In the genomic region with DNA sequence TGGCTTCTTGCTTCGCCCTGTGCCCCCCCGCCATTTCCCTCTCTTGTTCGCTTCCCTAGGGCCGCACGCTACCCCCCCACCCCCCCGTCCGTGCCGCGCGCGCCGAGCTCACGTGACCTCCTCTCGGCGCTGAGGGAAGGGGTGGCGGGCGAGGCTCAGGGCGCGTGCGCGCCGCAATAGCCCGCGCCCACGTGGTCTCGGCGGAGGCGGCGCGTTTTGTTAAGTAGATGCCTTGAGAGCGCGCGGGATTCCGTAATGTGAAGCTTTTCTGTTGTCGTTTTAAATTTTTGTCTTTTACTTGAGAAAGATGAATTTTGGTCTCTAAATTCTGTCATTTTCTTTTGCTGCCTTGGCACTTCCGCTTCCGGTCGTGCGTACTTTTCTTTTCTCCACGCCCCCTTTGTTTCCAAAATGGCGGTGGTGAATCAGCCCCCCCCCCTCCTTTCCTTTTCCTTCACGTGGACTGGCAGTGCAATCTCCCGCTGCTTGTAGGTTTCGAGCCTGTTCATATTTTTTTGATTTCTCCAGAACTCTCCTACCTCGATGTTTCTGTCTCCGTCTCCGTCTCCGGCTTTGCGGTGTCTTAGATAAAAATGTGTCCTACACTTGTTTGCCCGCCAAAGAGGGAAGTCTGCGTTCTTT, we compare ENCODE assay signal across 8 mouse cellular contexts. TPM values are rescaled to one million over a fixed set of nuclear protein-coding genes. Genes with fewer than 3 reads are reported as not detected.
DNase-seq lines count a peak whose midpoint lies in the region; ATAC-seq and TF ChIP-seq lines count a peak whose summit lies in the region.

No protein-coding gene starts in this region.

- no peak for DNase-seq in cerebellum, adult 2 months
- no peak for DNase-seq in cerebellum, adult 18-20 months
- peak; percentile 94 for DNase-seq in 416B (ENCODE audit: low read depth)
- peak; percentile 61 for DNase-seq in brain, embryonic 18.5 days (ENCODE audit: low read depth, low spot score)
- peak; percentile 77 to 81 for DNase-seq in kidney, postnatal 36 days
- DNase-seq in midbrain, embryonic 10.5 days (ENCODE audit: low spot score): peak; percentile 85
- DNase-seq in thymus, postnatal 14 days: peak; percentile 77

- peaks cover 17% of the 10 kb centered on the region for H3K4me1 ChIP-seq in cerebellum, adult 2 months (ENCODE audit: control insufficient read depth, insufficient read depth, low read length)
- peaks cover 15% of the 10 kb centered on the region; the same call in 1 of the 2 replicates for H3K4me1 ChIP-seq in heart, embryonic 11.5 days (ENCODE audit: control insufficient read depth, insufficient read depth, low read length)
- H3K4me1 ChIP-seq in midbrain, embryonic 10.5 days: peaks cover 42% of the 10 kb centered on the region

- peak; percentile 65 for ATAC-seq in heart, embryonic 11.5 days (replicated peaks; ENCODE audit: insufficient number of reproducible peaks, low FRiP score, low TSS enrichment)

- no peak for TF ChIP-seq POLR2A in cerebellum, adult 2 months (IDR thresholded peaks at IDR 0.05; ENCODE audit: borderline replicate concordance, insufficient read depth, low read length)

- peak overlapping the region; percentile 90 for H3K4me3 ChIP-seq in cerebellum, adult 2 months (replicated peaks; ENCODE audit: insufficient read depth, low read depth, low read length)
- peak overlapping the region; percentile 78 for H3K4me3 ChIP-seq in heart, embryonic 11.5 days (ENCODE audit: low read depth, low read length)
- H3K4me3 ChIP-seq in midbrain, embryonic 10.5 days: peak overlapping the region; percentile 74

- H3K36me3 ChIP-seq in heart, embryonic 11.5 days (ENCODE audit: control insufficient read depth, insufficient read depth, low read length): peaks cover 5% of the 10 kb centered on the region; the same call in 1 of the 2 replicates
- H3K36me3 ChIP-seq in midbrain, embryonic 10.5 days: peaks cover 30% of the 10 kb centered on the region

- under 1% methylated on average over 51 of the region's 51 CpGs for WGBS in cerebellum, adult 2 months
- WGBS in heart, embryonic 11.5 days (ENCODE audit: insufficient replicate concordance): under 1% methylated on average over 51 of the region's 51 CpGs
- WGBS in midbrain, embryonic 10.5 days: under 1% methylated on average over 51 of the region's 51 CpGs

- H3K9ac ChIP-seq in heart, embryonic 11.5 days (ENCODE audit: low read depth, low read length): peak overlapping the region; percentile 95

- H3K9me3 ChIP-seq in heart, embryonic 11.5 days (replicated peaks; ENCODE audit: control insufficient read depth, low read length): no peaks in the 10 kb centered on the region
- no peaks in the 10 kb centered on the region for H3K9me3 ChIP-seq in midbrain, embryonic 10.5 days (replicated peaks)

- no peaks in the 10 kb centered on the region for H3K27me3 ChIP-seq in cerebellum, adult 2 months (ENCODE audit: control insufficient read depth, insufficient read depth, low read length)
- peaks cover 14% of the 10 kb centered on the region for H3K27me3 ChIP-seq in heart, embryonic 11.5 days (ENCODE audit: control insufficient read depth, insufficient read depth, low read length)
- H3K27me3 ChIP-seq in midbrain, embryonic 10.5 days (ENCODE audit: low read depth, poor library complexity, severe bottlenecking): peaks cover 22% of the 10 kb centered on the region

- peak overlapping the region; percentile 87 for H3K4me2 ChIP-seq in heart, embryonic 11.5 days

- peak overlapping the region; percentile 82 for H3K27ac ChIP-seq in cerebellum, adult 2 months (ENCODE audit: insufficient read depth, low read length)
- H3K27ac ChIP-seq in heart, embryonic 11.5 days (ENCODE audit: low read depth, low read length): peak overlapping the region; percentile 99
- H3K27ac ChIP-seq in midbrain, embryonic 10.5 days (replicated peaks): peak overlapping the region; percentile 97

- TF ChIP-seq CTCF in cerebellum, adult 2 months (IDR thresholded peaks at IDR 0.05; ENCODE audit: borderline replicate concordance, insufficient read depth, low read depth, low read length): no peak

RNA-seq across cellular contexts. Expression of gene U2af2, which starts 0.5 kb away (rescaled TPM):
- 196 and 211 TPM in 2 replicates for polyA plus RNA-seq in cerebellum, adult 2 months (2012; rRNA removed)
- 84.0 and 85.5 TPM in 2 replicates for polyA plus RNA-seq in heart, embryonic 11.5 days (2014; fragmentation: Nextera tagmentation; extraction: Ambion mirVana)
- 176 and 180 TPM in 2 replicates for polyA plus RNA-seq in midbrain, embryonic 10.5 days (2016; fragmentation: Nextera tagmentation; extraction: Ambion mirVana)

RNA-seq across cellular contexts. Expression of gene Zfp580, which starts 11.1 kb away (rescaled TPM):
- polyA plus RNA-seq in cerebellum, adult 2 months (2012; rRNA removed): 29.7 and 34.3 TPM in 2 replicates
- polyA plus RNA-seq in heart, embryonic 11.5 days (2014; fragmentation: Nextera tagmentation; extraction: Ambion mirVana): 14.7 and 17.8 TPM in 2 replicates
- polyA plus RNA-seq in midbrain, embryonic 10.5 days (2016; fragmentation: Nextera tagmentation; extraction: Ambion mirVana): 41.2 and 51.2 TPM in 2 replicates

RNA-seq across cellular contexts. Expression of gene Epn1, which starts 17.6 kb away (rescaled TPM):
- 246 and 251 TPM in 2 replicates for polyA plus RNA-seq in cerebellum, adult 2 months (2012; rRNA removed)
- polyA plus RNA-seq in heart, embryonic 11.5 days (2014; fragmentation: Nextera tagmentation; extraction: Ambion mirVana): 47.0 and 48.1 TPM in 2 replicates
- 56.1 and 60.7 TPM in 2 replicates for polyA plus RNA-seq in midbrain, embryonic 10.5 days (2016; fragmentation: Nextera tagmentation; extraction: Ambion mirVana)

RNA-seq across cellular contexts. Expression of gene Zfp784, which starts 24.2 kb away (rescaled TPM):
- polyA plus RNA-seq in cerebellum, adult 2 months (2012; rRNA removed): 8.4 and 9.6 TPM in 2 replicates
- 3.4 and 4.2 TPM in 2 replicates for polyA plus RNA-seq in heart, embryonic 11.5 days (2014; fragmentation: Nextera tagmentation; extraction: Ambion mirVana)
- 2.8 and 4.2 TPM in 2 replicates for polyA plus RNA-seq in midbrain, embryonic 10.5 days (2016; fragmentation: Nextera tagmentation; extraction: Ambion mirVana)

RNA-seq across cellular contexts. Expression of gene 4632433K11Rik, which starts 28.6 kb away (rescaled TPM):
- not detected in 2 replicates for polyA plus RNA-seq in cerebellum, adult 2 months (2012; rRNA removed)
- polyA plus RNA-seq in heart, embryonic 11.5 days (2014; fragmentation: Nextera tagmentation; extraction: Ambion mirVana): not detected in 2 replicates
- polyA plus RNA-seq in midbrain, embryonic 10.5 days (2016; fragmentation: Nextera tagmentation; extraction: Ambion mirVana): not detected in 2 replicates

Comparison
In these comparisons a context has a peak if more than half of its experiments do, and no peak if none do; other contexts are left out.
1. DNase-seq: peak in 416B (single experiment), brain, embryonic 18.5 days (single experiment), kidney, postnatal 36 days (2 of 2), midbrain, embryonic 10.5 days (single experiment) and thymus, postnatal 14 days (single experiment); none in cerebellum, adult 2 months (0 of 2) and cerebellum, adult 18-20 months (0 of 2).
2. Peak in every context shown above with its lines, with median percentiles within 50 percentile points of each other: H3K27ac ChIP-seq and H3K4me3 ChIP-seq.